Mouse (Mus musculus): ENCODE data around the gene Rpe65. TPM values are rescaled to one million over a fixed set of nuclear protein-coding genes. Genes with fewer than 3 reads are reported as not detected.

The Rpe65 gene
- total RNA-seq (2014; rRNA removed; ENCODE audit: low replicate concordance) (not detected in 2 replicates), polyA plus RNA-seq (2015; fragmentation: Nextera tagmentation; extraction: Ambion mirVana) (not detected in 2 replicates)

GRCm38 (mm10) chr3:159598875-159599274 lies at the start of gene Rpe65:
Gene Rpe65 (plus strand): TSS chr3:159599175.
- Histone ChIP-seq H3K4me1 (ENCODE audit: control insufficient read depth, insufficient read depth) (no peaks in the 10 kb centered on the region), H3K27me3 (ENCODE audit: control insufficient read depth, insufficient read depth, low read length) (no peaks in the 10 kb centered on the region), H3K9ac (replicated peaks; ENCODE audit: low read depth, low read length) (no peak within 1 kb of the TSS), H3K36me3 (replicated peaks; ENCODE audit: control insufficient read depth, insufficient read depth, low read length) (no peaks in the 10 kb centered on the region), H3K9me3 (replicated peaks; ENCODE audit: control insufficient read depth, low read length) (no peaks in the 10 kb centered on the region), H3K4me2 (ENCODE audit: low read depth, low read length) (no peak within 1 kb of the TSS), H3K27ac (ENCODE audit: low read depth) (no peak within 1 kb of the TSS), H3K4me3 (ENCODE audit: low read depth, low read length) (no peak within 1 kb of the TSS)
- 63% methylated on average over 1 of the region's 1 CpGs for WGBS
- no peak for DNase-seq (ENCODE audit: low spot score)
- TF ChIP-seq EP300 (IDR thresholded peaks at IDR 0.05; ENCODE audit: low read depth) (no peak), CTCF (IDR thresholded peaks at IDR 0.05; ENCODE audit: low read depth) (no peak)
- ATAC-seq (ENCODE audit: insufficient read depth, low read depth), result no peak

DNA sequence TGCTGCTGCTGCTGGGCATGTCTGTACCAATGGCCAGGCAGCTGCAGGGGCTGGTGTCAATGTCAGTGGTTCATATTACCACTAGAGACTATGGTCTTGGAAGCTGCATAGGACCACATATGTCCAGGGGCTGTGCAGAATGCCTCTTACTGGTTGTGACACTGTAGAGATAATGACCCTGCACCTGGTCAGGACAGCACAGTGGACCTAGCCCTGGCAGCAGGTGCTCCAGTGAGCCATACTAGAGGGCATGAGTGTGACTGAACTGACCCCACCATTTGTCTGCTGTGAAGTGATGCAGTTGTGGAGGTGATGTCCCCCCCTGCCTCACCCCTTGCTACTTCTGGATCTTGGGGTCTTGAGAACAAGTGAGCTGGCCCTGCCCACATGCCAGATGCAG lies 48.8 kb upstream of the Rpe65 start:
- DNase-seq (ENCODE audit: low spot score) (no peak), ATAC-seq (ENCODE audit: insufficient read depth, low read depth) (no peak; the same call in 1 of the 2 replicates)
- H3K4me2 ChIP-seq (ENCODE audit: low read depth, low read length), result no peak overlapping the region
- H3K27me3 ChIP-seq (ENCODE audit: control insufficient read depth, insufficient read depth, low read length), result no peaks in the 10 kb centered on the region
- H3K9me3 ChIP-seq (replicated peaks; ENCODE audit: control insufficient read depth, low read length), result no peaks in the 10 kb centered on the region
- H3K27ac ChIP-seq (ENCODE audit: low read depth), result no peak overlapping the region
- no peak overlapping the region for H3K4me3 ChIP-seq (ENCODE audit: low read depth, low read length)
- TF ChIP-seq CTCF (IDR thresholded peaks at IDR 0.05; ENCODE audit: low read depth), result no peak
- no peak for TF ChIP-seq EP300 (IDR thresholded peaks at IDR 0.05; ENCODE audit: low read depth)
- no peaks in the 10 kb centered on the region for H3K36me3 ChIP-seq (replicated peaks; ENCODE audit: control insufficient read depth, insufficient read depth, low read length)
- H3K4me1 ChIP-seq (ENCODE audit: control insufficient read depth, insufficient read depth), result no peaks in the 10 kb centered on the region
- no peak overlapping the region for H3K9ac ChIP-seq (replicated peaks; ENCODE audit: low read depth, low read length)

- no peak for ATAC-seq (ENCODE audit: insufficient read depth, low read depth)
- no peak for DNase-seq (ENCODE audit: low spot score)
- Histone ChIP-seq H3K4me3 (ENCODE audit: low read depth, low read length) (no peak overlapping the region), H3K4me1 (ENCODE audit: control insufficient read depth, insufficient read depth) (no peaks in the 10 kb centered on the region), H3K27ac (ENCODE audit: low read depth) (no peak overlapping the region), H3K27me3 (ENCODE audit: control insufficient read depth, insufficient read depth, low read length) (no peaks in the 10 kb centered on the region), H3K36me3 (replicated peaks; ENCODE audit: control insufficient read depth, insufficient read depth, low read length) (no peaks in the 10 kb centered on the region), H3K9ac (replicated peaks; ENCODE audit: low read depth, low read length) (no peak overlapping the region), H3K4me2 (ENCODE audit: low read depth, low read length) (no peak overlapping the region), H3K9me3 (replicated peaks; ENCODE audit: control insufficient read depth, low read length) (no peaks in the 10 kb centered on the region)
- TF ChIP-seq EP300 (IDR thresholded peaks at IDR 0.05; ENCODE audit: low read depth), result no peak
- no peak for TF ChIP-seq CTCF (IDR thresholded peaks at IDR 0.05; ENCODE audit: low read depth)
- 74% methylated on average over 1 of the region's 1 CpGs for WGBS
Measured at GRCm38 (mm10) chr3:159614977-159615376, 16.0 kb downstream of the Rpe65 start.

GRCm38 (mm10) chr3:159621026-159621425 lies 22.1 kb downstream of the Rpe65 start:
- H3K9me3 ChIP-seq (replicated peaks; ENCODE audit: control insufficient read depth, low read length), result no peaks in the 10 kb centered on the region
- no peaks in the 10 kb centered on the region for H3K27me3 ChIP-seq (ENCODE audit: control insufficient read depth, insufficient read depth, low read length)
- no peaks in the 10 kb centered on the region for H3K36me3 ChIP-seq (replicated peaks; ENCODE audit: control insufficient read depth, insufficient read depth, low read length)
- no peak for TF ChIP-seq CTCF (IDR thresholded peaks at IDR 0.05; ENCODE audit: low read depth)
- TF ChIP-seq EP300 (IDR thresholded peaks at IDR 0.05; ENCODE audit: low read depth), result no peak
- no peak overlapping the region for H3K9ac ChIP-seq (replicated peaks; ENCODE audit: low read depth, low read length)
- WGBS, result 29% methylated on average over 1 of the region's 1 CpGs
- ATAC-seq (ENCODE audit: insufficient read depth, low read depth) (no peak), DNase-seq (ENCODE audit: low spot score) (no peak)
- H3K4me3 ChIP-seq (ENCODE audit: low read depth, low read length), result no peak overlapping the region
- H3K4me2 ChIP-seq (ENCODE audit: low read depth, low read length), result no peak overlapping the region
- H3K27ac ChIP-seq (ENCODE audit: low read depth), result no peak overlapping the region
- H3K4me1 ChIP-seq (ENCODE audit: control insufficient read depth, insufficient read depth), result no peaks in the 10 kb centered on the region

DNA sequence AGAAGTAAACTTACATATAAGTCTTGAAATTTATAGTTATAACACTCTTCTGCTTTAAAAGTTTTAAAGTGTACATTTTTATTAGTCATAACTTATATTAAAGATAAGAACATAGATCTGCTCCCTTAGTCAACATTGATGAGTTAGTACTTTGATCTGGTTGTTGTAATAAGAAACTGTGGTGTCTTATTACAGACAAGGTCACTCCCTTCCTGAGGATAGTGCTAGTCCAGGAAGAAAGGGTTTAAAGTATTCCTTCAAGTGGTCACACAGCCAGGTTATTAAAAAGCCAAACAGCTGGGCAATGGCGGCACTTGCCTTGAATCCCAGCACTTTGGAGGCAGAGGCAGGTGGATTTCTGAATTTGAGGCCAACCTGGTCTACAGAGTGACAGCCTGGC lies 25.0 kb downstream of the Rpe65 start:
- ATAC-seq (ENCODE audit: insufficient read depth, low read depth) (no peak), DNase-seq (ENCODE audit: low spot score) (no peak)
- Histone ChIP-seq H3K4me2 (ENCODE audit: low read depth, low read length) (no peak overlapping the region), H3K27me3 (ENCODE audit: control insufficient read depth, insufficient read depth, low read length) (no peaks in the 10 kb centered on the region), H3K4me1 (ENCODE audit: control insufficient read depth, insufficient read depth) (no peaks in the 10 kb centered on the region), H3K4me3 (ENCODE audit: low read depth, low read length) (no peak overlapping the region), H3K9me3 (replicated peaks; ENCODE audit: control insufficient read depth, low read length) (no peaks in the 10 kb centered on the region), H3K9ac (replicated peaks; ENCODE audit: low read depth, low read length) (no peak overlapping the region), H3K36me3 (replicated peaks; ENCODE audit: control insufficient read depth, insufficient read depth, low read length) (no peaks in the 10 kb centered on the region), H3K27ac (ENCODE audit: low read depth) (no peak overlapping the region)
- 90% methylated on average over 1 of the region's 1 CpGs for WGBS
- TF ChIP-seq CTCF (IDR thresholded peaks at IDR 0.05; ENCODE audit: low read depth) (no peak), EP300 (IDR thresholded peaks at IDR 0.05; ENCODE audit: low read depth) (no peak)

GRCm38 (mm10) chr3:159660741-159661140 lies 61.8 kb downstream of the Rpe65 start:
- Histone ChIP-seq H3K27ac (ENCODE audit: low read depth) (no peak overlapping the region), H3K9me3 (replicated peaks; ENCODE audit: control insufficient read depth, low read length) (no peaks in the 10 kb centered on the region), H3K27me3 (ENCODE audit: control insufficient read depth, insufficient read depth, low read length) (no peaks in the 10 kb centered on the region), H3K4me2 (ENCODE audit: low read depth, low read length) (no peak overlapping the region), H3K36me3 (replicated peaks; ENCODE audit: control insufficient read depth, insufficient read depth, low read length) (no peaks in the 10 kb centered on the region), H3K9ac (replicated peaks; ENCODE audit: low read depth, low read length) (no peak overlapping the region), H3K4me3 (ENCODE audit: low read depth, low read length) (no peak overlapping the region), H3K4me1 (ENCODE audit: control insufficient read depth, insufficient read depth) (no peaks in the 10 kb centered on the region)
- no peak for DNase-seq (ENCODE audit: low spot score)
- ATAC-seq (ENCODE audit: insufficient read depth, low read depth), result no peak
- WGBS, result 69% methylated on average over 1 of the region's 1 CpGs
- no peak for TF ChIP-seq CTCF (IDR thresholded peaks at IDR 0.05; ENCODE audit: low read depth)
- TF ChIP-seq EP300 (IDR thresholded peaks at IDR 0.05; ENCODE audit: low read depth), result no peak
